Mouse (Mus musculus): ENCODE measurements around the gene Prdm4.

DNA sequence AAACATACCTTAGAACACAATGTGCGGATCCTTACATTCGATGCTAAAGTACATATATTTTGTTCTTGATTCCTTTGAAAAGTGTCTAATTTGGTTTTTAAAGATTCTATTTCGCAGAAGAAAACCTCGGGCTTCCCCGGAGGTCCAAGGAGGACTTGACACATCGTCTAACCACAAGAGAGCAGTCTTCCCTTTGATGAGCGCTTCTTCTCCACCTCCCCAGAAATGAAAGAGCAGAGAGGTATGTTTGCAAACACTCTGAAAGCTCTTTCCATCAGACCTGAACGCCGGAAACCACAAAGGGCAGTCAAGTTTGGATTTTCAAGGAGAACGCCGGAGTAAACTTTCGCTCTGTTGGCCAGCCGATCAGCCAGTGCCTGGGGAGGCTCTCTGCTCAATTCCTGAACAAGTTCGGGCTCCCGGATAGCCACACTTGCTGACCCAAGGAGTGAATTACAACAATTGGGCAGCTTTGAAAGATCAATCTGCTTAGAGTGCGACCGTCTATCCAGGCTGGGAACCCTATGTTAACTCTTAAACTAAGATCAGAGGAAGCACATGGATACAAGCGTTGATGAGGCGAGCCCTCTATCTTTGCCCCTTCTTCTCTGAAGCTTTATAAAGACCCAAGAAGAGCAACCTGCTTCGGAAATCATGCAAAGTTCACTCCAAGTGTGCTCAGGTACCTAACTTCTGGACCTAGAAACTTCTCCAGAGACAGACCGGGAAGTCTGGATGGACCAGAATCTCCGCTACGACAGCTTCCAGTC, 10.9 kb upstream of the Prdm4 start, which contains the start of gene Ascl4:
- TF ChIP-seq CTCF (IDR thresholded peaks at IDR 0.05; ENCODE audit: extremely low read depth, insufficient read length, insufficient replicate concordance, low read depth, low read length) (no peak), POLR2A (IDR thresholded peaks at IDR 0.05; ENCODE audit: low read depth, low read length) (no peak)
